Mouse (Mus musculus): ENCODE measurements around the gene Junb. TPM values are rescaled to one million over a fixed set of nuclear protein-coding genes. Genes with fewer than 3 reads are reported as not detected.
A peak's percentile ranks its signal among the peaks of the same experiment; 100 is the strongest.

Junb gene
- polyA plus RNA-seq (2015; fragmentation: Nextera tagmentation; extraction: Ambion mirVana) = 7.6 and 8.2 TPM in 2 replicates

- Histone ChIP-seq H3K4me3 (replicated peaks; ENCODE audit: low read length) (peak within 1 kb of the TSS; percentile 57), H3K9ac (replicated peaks; ENCODE audit: low read depth, low read length) (peak within 1 kb of the TSS; percentile 67), H3K27me3 (replicated peaks; ENCODE audit: control insufficient read depth, insufficient read depth, low read length) (peaks cover 20% of the 10 kb centered on the region), H3K9me3 (ENCODE audit: control insufficient read depth, low read length) (no peaks in the 10 kb centered on the region), H3K4me2 (ENCODE audit: low read length) (peak within 1 kb of the TSS; percentile 91), H3K36me3 (ENCODE audit: control insufficient read depth, insufficient read depth) (peaks cover 4% of the 10 kb centered on the region; the same call in 1 of the 2 replicates), H3K27ac (ENCODE audit: low read length) (peak within 1 kb of the TSS; percentile 12), H3K4me1 (replicated peaks; ENCODE audit: control insufficient read depth, insufficient read depth, low read length) (peaks cover 61% of the 10 kb centered on the region)
- WGBS = under 1% methylated on average over 63 of the region's 63 CpGs
- peak; percentile 51 for ATAC-seq
Observed at GRCm38 (mm10) chr8:84978248-84978940, at the start of gene Junb. Junb (minus strand) TSS chr8:84978718.

- Histone ChIP-seq H3K27ac (ENCODE audit: low read length) (0 out of 2 replicates have a peak overlapping the region, but pooled peaks have one; percentile 2), H3K36me3 (ENCODE audit: control insufficient read depth, insufficient read depth) (peaks cover 17% of the 10 kb centered on the region), H3K27me3 (replicated peaks; ENCODE audit: control insufficient read depth, insufficient read depth, low read length) (no peaks in the 10 kb centered on the region), H3K9me3 (ENCODE audit: control insufficient read depth, low read length) (no peaks in the 10 kb centered on the region), H3K4me3 (replicated peaks; ENCODE audit: low read length) (peak overlapping the region; percentile 95), H3K9ac (replicated peaks; ENCODE audit: low read depth, low read length) (peak overlapping the region; percentile 99), H3K4me1 (replicated peaks; ENCODE audit: control insufficient read depth, insufficient read depth, low read length) (peaks cover 39% of the 10 kb centered on the region), H3K4me2 (ENCODE audit: low read length) (peak overlapping the region; percentile 66)
- 18% methylated on average over 2 of the region's 2 CpGs for WGBS
- ATAC-seq = no peak
Observed at GRCm38 (mm10) chr8:85027922-85028321, 49.4 kb upstream of the Junb start.

GRCm38 (mm10) chr8:85027516-85027855, 49.0 kb upstream of the Junb start:
- WGBS = 1% methylated on average over 13 of the region's 13 CpGs
- ATAC-seq = no peak

GRCm38 (mm10) chr8:85026670-85027515, 48.4 kb upstream of the Junb start, which contains the start of gene Trir:
Trir (plus strand) TSS chr8:85026823.
- Histone ChIP-seq H3K36me3 (ENCODE audit: control insufficient read depth, insufficient read depth) (peaks cover 14% of the 10 kb centered on the region), H3K9ac (replicated peaks; ENCODE audit: low read depth, low read length) (peak within 1 kb of the TSS; percentile 99), H3K27me3 (replicated peaks; ENCODE audit: control insufficient read depth, insufficient read depth, low read length) (no peaks in the 10 kb centered on the region), H3K4me2 (ENCODE audit: low read length) (peak within 1 kb of the TSS; percentile 90), H3K4me3 (replicated peaks; ENCODE audit: low read length) (peak within 1 kb of the TSS; percentile 95), H3K27ac (ENCODE audit: low read length) (peak within 1 kb of the TSS; percentile 86), H3K9me3 (ENCODE audit: control insufficient read depth, low read length) (no peaks in the 10 kb centered on the region), H3K4me1 (replicated peaks; ENCODE audit: control insufficient read depth, insufficient read depth, low read length) (peaks cover 39% of the 10 kb centered on the region)
- peak; percentile 78 for ATAC-seq
- WGBS = under 1% methylated on average over 70 of the region's 75 CpGs

More at GRCm38 (mm10) chr8:85027516-85027855, 49.0 kb upstream of the Junb start:
- H3K4me2 ChIP-seq (ENCODE audit: low read length) = peak overlapping the region; percentile 66
- peak overlapping the region; percentile 95 for H3K4me3 ChIP-seq (replicated peaks; ENCODE audit: low read length)
- peaks cover 39% of the 10 kb centered on the region for H3K4me1 ChIP-seq (replicated peaks; ENCODE audit: control insufficient read depth, insufficient read depth, low read length)
- no peaks in the 10 kb centered on the region for H3K27me3 ChIP-seq (replicated peaks; ENCODE audit: control insufficient read depth, insufficient read depth, low read length)
- no peaks in the 10 kb centered on the region for H3K9me3 ChIP-seq (ENCODE audit: control insufficient read depth, low read length)
- peak overlapping the region; percentile 99 for H3K9ac ChIP-seq (replicated peaks; ENCODE audit: low read depth, low read length)
- peaks cover 16% of the 10 kb centered on the region for H3K36me3 ChIP-seq (ENCODE audit: control insufficient read depth, insufficient read depth)
- H3K27ac ChIP-seq (ENCODE audit: low read length) = peak overlapping the region; percentile 86

- Histone ChIP-seq H3K9me3 (ENCODE audit: control insufficient read depth, low read length) (no peaks in the 10 kb centered on the region), H3K9ac (replicated peaks; ENCODE audit: low read depth, low read length) (peak within 1 kb of the TSS; percentile 75), H3K4me1 (replicated peaks; ENCODE audit: control insufficient read depth, insufficient read depth, low read length) (peaks cover 39% of the 10 kb centered on the region), H3K4me3 (replicated peaks; ENCODE audit: low read length) (peak within 1 kb of the TSS; percentile 81), H3K27ac (ENCODE audit: low read length) (peak within 1 kb of the TSS; percentile 73), H3K27me3 (replicated peaks; ENCODE audit: control insufficient read depth, insufficient read depth, low read length) (no peaks in the 10 kb centered on the region), H3K4me2 (ENCODE audit: low read length) (peak within 1 kb of the TSS; percentile 90), H3K36me3 (ENCODE audit: control insufficient read depth, insufficient read depth) (peaks cover 5% of the 10 kb centered on the region)
- 6% methylated on average over 30 of the region's 30 CpGs for WGBS
- ATAC-seq = peak; percentile 90
Observed at GRCm38 (mm10) chr8:85025098-85025932, 46.8 kb upstream of the Junb start, which contains the start of gene Asna1. Asna1 (minus strand) TSS chr8:85025281.

- Histone ChIP-seq H3K27me3 (replicated peaks; ENCODE audit: control insufficient read depth, insufficient read depth, low read length) (no peaks in the 10 kb centered on the region), H3K36me3 (ENCODE audit: control insufficient read depth, insufficient read depth) (peaks cover 7% of the 10 kb centered on the region), H3K4me1 (replicated peaks; ENCODE audit: control insufficient read depth, insufficient read depth, low read length) (peaks cover 35% of the 10 kb centered on the region), H3K9ac (replicated peaks; ENCODE audit: low read depth, low read length) (no peak overlapping the region), H3K9me3 (ENCODE audit: control insufficient read depth, low read length) (no peaks in the 10 kb centered on the region), H3K4me3 (replicated peaks; ENCODE audit: low read length) (peak overlapping the region; percentile 81; the same call in 1 of the 2 replicates), H3K27ac (ENCODE audit: low read length) (no peak overlapping the region), H3K4me2 (ENCODE audit: low read length) (no peak overlapping the region)
- 97% methylated on average over 3 of the region's 3 CpGs for WGBS
- no peak for ATAC-seq
Observed at GRCm38 (mm10) chr8:85023846-85024245, 45.3 kb upstream of the Junb start.

- 95% methylated on average over 3 of the region's 3 CpGs for WGBS
Observed at GRCm38 (mm10) chr8:85021514-85022055, 43.1 kb upstream of the Junb start.

GRCm38 (mm10) chr8:85017209-85017608, 38.7 kb upstream of the Junb start:
- Histone ChIP-seq H3K4me2 (ENCODE audit: low read length) (no peak overlapping the region), H3K4me1 (replicated peaks; ENCODE audit: control insufficient read depth, insufficient read depth, low read length) (peaks cover 5% of the 10 kb centered on the region), H3K9ac (replicated peaks; ENCODE audit: low read depth, low read length) (no peak overlapping the region), H3K27ac (ENCODE audit: low read length) (no peak overlapping the region), H3K27me3 (replicated peaks; ENCODE audit: control insufficient read depth, insufficient read depth, low read length) (peaks cover 6% of the 10 kb centered on the region; the same call in 1 of the 2 replicates), H3K9me3 (ENCODE audit: control insufficient read depth, low read length) (no peaks in the 10 kb centered on the region), H3K36me3 (ENCODE audit: control insufficient read depth, insufficient read depth) (peaks cover 19% of the 10 kb centered on the region), H3K4me3 (replicated peaks; ENCODE audit: low read length) (no peak overlapping the region)
- WGBS = 23% methylated on average over 5 of the region's 5 CpGs
- no peak for ATAC-seq

More at GRCm38 (mm10) chr8:85021514-85022055, 43.1 kb upstream of the Junb start:
- H3K4me1 ChIP-seq (replicated peaks; ENCODE audit: control insufficient read depth, insufficient read depth, low read length) = peaks cover 23% of the 10 kb centered on the region
- H3K27ac ChIP-seq (ENCODE audit: low read length) = no peak overlapping the region
- no peak overlapping the region for H3K4me3 ChIP-seq (replicated peaks; ENCODE audit: low read length)
- H3K27me3 ChIP-seq (replicated peaks; ENCODE audit: control insufficient read depth, insufficient read depth, low read length) = no peaks in the 10 kb centered on the region
- H3K36me3 ChIP-seq (ENCODE audit: control insufficient read depth, insufficient read depth) = peaks cover 19% of the 10 kb centered on the region
- H3K9ac ChIP-seq (replicated peaks; ENCODE audit: low read depth, low read length) = no peak overlapping the region
- H3K9me3 ChIP-seq (ENCODE audit: control insufficient read depth, low read length) = no peaks in the 10 kb centered on the region
- ATAC-seq = no peak
- no peak overlapping the region for H3K4me2 ChIP-seq (ENCODE audit: low read length)

All from forebrain, embryonic 16.5 days (tissue).